Mouse (Mus musculus) liver, embryonic 14.5 days (tissue): ENCODE data around the gene Tlnrd1. TPM values are rescaled to one million over a fixed set of nuclear protein-coding genes. Genes with fewer than 3 reads are reported as not detected.

Experiments used
- ATAC-seq: fragments of 200-750 bp; cut with Nextera tagmentation; 2 replicates; pipeline ENCODE4 v1.8.0; 2017; ENCODE audit warnings: moderate number of reproducible peaks, mild to moderate bottlenecking, moderate library complexity; ENCODE audit not compliant: insufficient read depth
- DNase-seq, 3 experiments: peaks; one replicate each; pipeline ENCODE4 v3.0.0-alpha.2; 2012 to 2013; ENCODE audit warnings: low read depth in 3 of 3, low spot score in 3 of 3
- H3K27ac ChIP-seq: fragments of 300-500 bp; sonication (generic); 2 replicates; pipeline ENCODE4 v1.5.1; 2014; ENCODE audit warnings: moderate library complexity, mild to moderate bottlenecking, control low read depth, inconsistent platforms
- H3K27me3 ChIP-seq: fragments of 300-500 bp; sonication (generic); 2 replicates; pipeline ENCODE4 v1.6.1; 2014; ENCODE audit warnings: mild to moderate bottlenecking, low read length, moderate library complexity; ENCODE audit not compliant: control insufficient read depth, insufficient read depth
- H3K36me3 ChIP-seq: fragments of 300-500 bp; sonication (generic); replicated peaks from 2 replicates; pipeline ENCODE4 v1.6.1; 2014; ENCODE audit warnings: low read depth; ENCODE audit not compliant: control insufficient read depth, insufficient read depth
- H3K4me1 ChIP-seq, 2 experiments: fragments of 200-500 bp in 1 of 2; fragments of 300-500 bp in 1 of 2; sonication (generic) in 1 of 2; replicated peaks; 2 replicates each; pipeline ENCODE4 v1.6.1; 2012 to 2014; ENCODE audit warnings: antibody characterized with exemption in 1 of 2, inconsistent platforms in 1 of 2, low read length in 1 of 2; ENCODE audit not compliant: control insufficient read depth in 2 of 2, insufficient read depth in 2 of 2
- H3K4me2 ChIP-seq: fragments of 300-500 bp; sonication (generic); 2 replicates; pipeline ENCODE4 v1.6.1; 2014; ENCODE audit warnings: low read depth, mild to moderate bottlenecking, control low read depth, moderate library complexity
- H3K4me3 ChIP-seq, 2 experiments: fragments of 200-500 bp in 1 of 2; fragments of 300-500 bp in 1 of 2; sonication (generic) in 1 of 2; 2 replicates each; pipeline ENCODE4 v1.5.1; 2012 to 2014; ENCODE audit warnings: low read depth in 2 of 2, low read length in 2 of 2, mild to moderate bottlenecking in 2 of 2, control low read depth in 1 of 2, inconsistent platforms in 1 of 2, moderate library complexity in 1 of 2; ENCODE audit not compliant: insufficient read depth in 1 of 2
- H3K9ac ChIP-seq: fragments of 300-500 bp; sonication (generic); replicated peaks from 2 replicates; pipeline ENCODE4 v1.6.1; 2014; ENCODE audit warnings: mild to moderate bottlenecking, control low read depth, moderate library complexity
- H3K9me3 ChIP-seq: fragments of 300-500 bp; sonication (generic); 2 replicates; pipeline ENCODE4 v1.6.1; 2016; ENCODE audit warnings: low read length, mixed read lengths; ENCODE audit not compliant: control insufficient read depth
- CTCF ChIP-seq: IDR thresholded peaks from 2 replicates; pipeline ENCODE4 v1.5.1; 2016; ENCODE audit warnings: antibody characterized with exemption, low read depth, control low read depth
- EP300 ChIP-seq: IDR thresholded peaks from 2 replicates; pipeline ENCODE4 v1.6.1; 2016; ENCODE audit warnings: antibody characterized with exemption, low read depth
- WGBS: fragments of 180-500 bp; shearing (Covaris S2); extraction: QIAGEN DNeasy Blood & Tissue Kit; methylation state at CpG from one replicate; pipeline ENCODE4 v1.1.7; 2014; ENCODE audit not compliant: insufficient replicate concordance; 5-methylcytosine and 5-hydroxymethylcytosine counted together
- polyA plus RNA-seq, 2 experiments: library from polyadenylated mRNA; depleted of rRNA in 1 of 2; stranded (reverse) in 1 of 2; unstranded in 1 of 2; fragments of >200 nt; fragmentation: Nextera tagmentation in 1 of 2; extraction: Ambion mirVana in 1 of 2; gene quantifications; 2 replicates each; pipeline versions ENCODE4 v1.2.1 to v1.2.3; 2012 to 2014

Tlnrd1 gene
- polyA plus RNA-seq, 2 experiments: 9.9 to 16.7 TPM

DNA sequence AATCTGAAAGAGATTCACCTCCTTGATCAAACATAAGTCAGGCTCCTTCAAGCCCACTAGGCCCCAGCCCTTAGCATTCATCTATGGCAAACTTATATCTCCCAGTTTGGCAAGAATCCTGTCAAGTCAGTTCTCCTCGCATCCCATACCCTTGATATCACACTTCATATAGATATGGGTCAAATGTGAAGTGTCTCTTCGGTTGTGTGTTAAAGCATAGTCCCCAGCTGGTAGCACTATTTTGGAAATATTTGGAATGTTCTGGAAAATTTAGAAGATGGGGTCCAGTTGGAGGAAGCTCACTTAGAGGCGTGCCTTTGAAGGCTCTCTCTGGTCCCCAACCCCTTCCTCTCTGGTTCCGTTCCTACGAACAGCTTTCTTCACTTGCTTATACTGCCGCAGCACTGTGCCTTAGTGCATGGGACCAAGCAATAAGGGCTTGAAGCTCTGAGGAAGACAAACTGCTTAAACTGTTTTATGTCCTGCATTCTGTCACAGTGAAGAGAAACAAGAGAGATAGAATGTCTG is 29.4 kb upstream of the Tlnrd1 start:
- ATAC-seq: no peak
- no peak for TF ChIP-seq EP300
- TF ChIP-seq CTCF: no peak
- DNase-seq: no peak

DNA sequence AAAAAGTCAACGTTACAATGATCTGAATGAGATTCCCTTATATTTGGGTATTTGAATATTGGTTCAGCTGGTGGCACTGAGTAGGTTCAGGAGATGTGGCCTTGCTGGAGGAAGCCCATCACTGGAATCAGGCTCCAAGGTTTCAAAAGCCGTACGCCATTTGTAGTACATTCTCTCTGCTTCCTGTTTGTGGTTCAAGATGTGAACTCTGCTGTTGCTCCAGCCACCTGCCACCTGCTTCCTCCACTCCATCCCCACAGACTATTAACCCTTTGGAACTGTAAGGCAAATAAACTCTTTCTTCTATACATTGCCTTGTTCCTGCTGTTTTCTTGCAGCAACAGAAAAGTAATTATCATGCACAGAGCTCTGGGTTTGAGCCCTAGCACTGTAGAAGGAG is 27.8 kb upstream of the Tlnrd1 start:
- no peak overlapping the region for H3K4me2 ChIP-seq
- no peaks in the 10 kb centered on the region for H3K4me1 ChIP-seq

More for the DNA sequence above, 29.4 kb upstream of the Tlnrd1 start:
- 65% methylated on average over 6 of the region's 6 CpGs for WGBS
- Histone ChIP-seq H3K27me3 (no peaks in the 10 kb centered on the region), H3K27ac (no peak overlapping the region), H3K9me3 (no peaks in the 10 kb centered on the region), H3K4me1 (no peaks in the 10 kb centered on the region), H3K36me3 (no peaks in the 10 kb centered on the region), H3K9ac (no peak overlapping the region), H3K4me2 (no peak overlapping the region), H3K4me3 (no peak overlapping the region)

DNA sequence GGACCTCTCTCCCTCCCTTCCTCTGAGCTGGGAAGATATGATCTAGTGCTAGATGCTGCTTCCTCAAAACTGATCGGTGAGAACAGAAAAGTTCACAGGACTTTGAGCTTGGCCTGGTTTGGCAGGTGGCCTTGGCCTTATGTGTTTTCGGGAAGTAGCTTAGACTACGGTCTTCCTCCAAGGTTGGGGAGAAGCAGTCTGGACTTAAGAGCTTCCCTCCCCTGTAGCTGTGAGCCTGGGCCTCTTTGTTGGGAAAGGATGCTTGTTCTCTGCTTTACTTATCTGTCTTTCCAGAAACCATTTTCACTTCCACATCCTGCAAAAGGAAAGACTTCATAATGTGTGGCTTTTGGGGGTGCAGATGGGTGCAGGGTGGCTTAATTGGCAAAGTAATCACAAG is 20.7 kb upstream of the Tlnrd1 start:
- 28% methylated on average over 3 of the region's 3 CpGs for WGBS

More for the DNA sequence above, 27.8 kb upstream of the Tlnrd1 start:
- H3K27me3 ChIP-seq: no peaks in the 10 kb centered on the region
- ATAC-seq (no peak), DNase-seq (no peak)
- H3K27ac ChIP-seq: no peak overlapping the region
- H3K4me3 ChIP-seq: no peak overlapping the region
- 30% methylated on average over 3 of the region's 3 CpGs for WGBS
- no peaks in the 10 kb centered on the region for H3K36me3 ChIP-seq
- no peak overlapping the region for H3K9ac ChIP-seq
- TF ChIP-seq CTCF: no peak
- TF ChIP-seq EP300: no peak
- H3K9me3 ChIP-seq: no peaks in the 10 kb centered on the region

DNA sequence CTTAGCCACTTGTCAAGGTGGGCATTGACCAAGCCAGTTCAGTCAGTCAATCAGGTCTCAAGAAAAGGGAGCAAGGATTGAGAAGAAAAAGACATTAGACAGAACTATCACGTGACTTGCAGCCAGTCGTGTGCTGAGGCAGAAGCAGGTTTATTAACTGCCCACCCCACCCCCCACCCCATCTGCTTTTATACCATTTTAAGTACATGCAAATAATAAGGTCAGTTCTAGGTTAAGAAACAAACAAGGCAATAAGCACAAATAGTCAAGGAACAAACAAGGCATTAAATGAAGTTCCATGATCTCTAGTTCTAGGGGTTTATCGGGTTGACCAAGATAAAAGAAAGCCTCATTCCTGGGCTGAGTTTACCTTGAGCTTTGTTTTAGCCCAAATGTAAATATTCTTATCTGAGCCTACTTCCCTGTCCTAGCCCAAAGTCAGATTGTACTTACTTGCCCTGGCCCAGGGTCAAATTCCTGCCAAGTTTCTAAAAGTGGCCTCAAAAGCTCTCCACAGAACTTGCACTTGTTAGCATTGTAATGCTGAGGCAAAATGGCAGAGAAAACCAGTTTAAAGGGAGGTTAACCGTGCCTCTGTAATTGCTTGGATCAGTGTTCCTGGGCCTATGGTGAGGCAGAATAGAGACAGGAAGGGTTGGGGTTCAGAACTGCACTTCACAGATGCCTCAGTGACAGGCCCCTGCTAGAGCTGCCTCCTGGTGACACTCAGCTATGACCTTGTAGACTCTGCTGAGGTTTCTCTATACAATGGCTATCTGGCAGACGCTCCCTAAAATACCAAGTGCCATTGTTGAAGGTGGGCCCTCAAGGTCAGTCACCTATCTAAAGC is 18.4 kb upstream of the Tlnrd1 start:
- H3K4me3 ChIP-seq: no peak overlapping the region
- H3K4me2 ChIP-seq: no peak overlapping the region
- H3K9me3 ChIP-seq: no peaks in the 10 kb centered on the region
- no peaks in the 10 kb centered on the region for H3K27me3 ChIP-seq
- peaks cover 30% of the 10 kb centered on the region for H3K36me3 ChIP-seq
- 63% methylated on average over 5 of the region's 5 CpGs for WGBS
- TF ChIP-seq EP300 (no peak), CTCF (no peak)
- no peak overlapping the region for H3K27ac ChIP-seq
- H3K4me1 ChIP-seq: peaks cover 17 to 28% of the 10 kb centered on the region in 2 experiments
- no peak overlapping the region for H3K9ac ChIP-seq
- no peak for ATAC-seq
- DNase-seq: no peak

More for the DNA sequence above, 20.7 kb upstream of the Tlnrd1 start:
- H3K4me2 ChIP-seq: no peak overlapping the region
- no peak overlapping the region for H3K9ac ChIP-seq
- no peak overlapping the region for H3K27ac ChIP-seq
- no peak overlapping the region for H3K4me3 ChIP-seq
- H3K9me3 ChIP-seq: no peaks in the 10 kb centered on the region
- peaks cover 12% of the 10 kb centered on the region for H3K36me3 ChIP-seq
- ATAC-seq (no peak), DNase-seq (no peak)
- no peak for TF ChIP-seq EP300
- H3K27me3 ChIP-seq: no peaks in the 10 kb centered on the region
- H3K4me1 ChIP-seq: peaks cover 0 to 7% of the 10 kb centered on the region in 2 experiments; a peak in 2 of 4 replicates

DNA sequence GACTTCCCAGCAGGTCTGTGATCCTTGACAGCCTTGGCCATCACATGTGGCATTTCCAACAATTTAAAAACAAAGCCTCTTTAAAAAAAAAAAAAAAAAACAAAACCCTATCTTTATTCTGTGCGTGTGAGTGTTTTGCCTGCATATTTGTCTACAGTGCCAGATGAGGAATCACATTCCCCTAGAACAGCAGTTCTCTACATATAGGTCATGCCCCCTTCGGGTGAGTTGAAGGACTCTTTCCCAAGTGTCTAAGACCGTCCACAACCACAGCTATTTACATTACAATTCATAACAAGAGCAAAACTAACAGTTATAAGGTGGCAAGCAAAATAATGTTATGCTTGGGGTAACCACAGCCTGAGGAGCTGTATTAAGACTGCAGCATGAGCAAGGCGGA is 17.3 kb upstream of the Tlnrd1 start:
- TF ChIP-seq CTCF (no peak), EP300 (no peak)
- Histone ChIP-seq H3K4me1 (peaks cover 25 to 36% of the 10 kb centered on the region in 2 experiments), H3K4me2 (no peak overlapping the region), H3K9me3 (no peaks in the 10 kb centered on the region), H3K4me3 (no peak overlapping the region), H3K36me3 (peaks cover 38% of the 10 kb centered on the region), H3K27ac (no peak overlapping the region), H3K9ac (no peak overlapping the region), H3K27me3 (no peaks in the 10 kb centered on the region)
- DNase-seq: no peak
- ATAC-seq: no peak
- WGBS: 72% methylated on average over 4 of the region's 4 CpGs
